Mouse (Mus musculus): ENCODE results near the gene Taf3.

Taf3 gene

DNA sequence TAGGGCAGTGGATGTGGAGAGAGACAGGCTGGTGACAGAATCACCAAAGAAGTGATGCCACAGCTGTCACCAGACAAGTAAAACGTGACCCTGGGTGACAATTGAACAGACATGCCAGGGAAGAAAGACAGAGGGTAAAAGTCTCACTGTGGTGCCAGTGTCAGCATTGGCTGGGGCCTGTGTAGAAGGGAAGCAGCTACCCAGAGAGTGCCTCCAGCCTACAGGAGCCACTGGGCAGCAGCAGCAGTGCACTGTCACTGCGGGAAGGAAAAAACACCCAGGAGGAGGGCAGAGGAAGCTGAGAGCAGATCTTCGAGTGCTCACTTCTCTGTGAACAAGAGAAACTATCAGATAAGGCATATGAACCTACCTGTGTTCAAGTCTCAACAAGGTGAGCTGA lies 86.7 kb downstream of the Taf3 start:
- DNase-seq (ENCODE audit: extremely low spot score, low read depth, low spot score): no peak

DNA sequence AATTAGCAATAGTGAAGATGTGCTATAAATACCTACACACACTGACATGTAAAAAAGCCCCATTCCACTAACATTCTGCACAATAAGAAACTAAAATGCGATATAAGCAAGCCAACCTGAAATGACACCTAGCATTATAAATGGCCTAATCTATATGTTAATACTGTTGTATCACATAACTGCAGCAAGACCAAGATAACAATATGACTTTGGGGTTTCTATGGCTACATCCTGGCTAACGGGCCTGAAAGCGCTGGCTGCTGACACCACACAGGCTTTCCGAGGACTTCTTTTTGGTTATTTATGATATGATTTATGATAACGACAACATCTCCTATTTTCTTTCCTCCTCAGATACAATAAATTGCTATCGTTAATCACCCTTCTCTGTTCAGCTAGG lies 90.4 kb downstream of the Taf3 start:
- no peak for DNase-seq (ENCODE audit: extremely low spot score, low read depth, low spot score)

DNA sequence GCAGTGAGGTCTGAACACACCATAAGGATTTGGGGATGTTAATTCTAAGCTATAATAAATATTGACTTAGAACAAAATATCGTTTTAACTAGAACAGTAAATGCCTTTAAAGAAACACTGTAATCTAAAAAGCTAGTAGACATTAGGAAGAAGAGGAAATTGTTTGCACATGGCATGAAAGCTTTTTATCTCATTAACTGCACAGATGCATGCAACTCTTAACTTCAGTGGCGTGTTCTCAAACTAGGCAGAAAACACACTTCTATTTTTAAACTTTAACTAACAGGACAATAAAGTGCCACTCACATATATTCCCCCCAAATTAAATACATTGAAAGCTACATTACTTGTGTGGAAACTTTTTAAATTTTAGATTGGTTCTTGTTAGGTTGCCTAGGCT lies 91.8 kb downstream of the Taf3 start:
- DNase-seq (ENCODE audit: extremely low spot score, low read depth, low spot score): no peak

DNA sequence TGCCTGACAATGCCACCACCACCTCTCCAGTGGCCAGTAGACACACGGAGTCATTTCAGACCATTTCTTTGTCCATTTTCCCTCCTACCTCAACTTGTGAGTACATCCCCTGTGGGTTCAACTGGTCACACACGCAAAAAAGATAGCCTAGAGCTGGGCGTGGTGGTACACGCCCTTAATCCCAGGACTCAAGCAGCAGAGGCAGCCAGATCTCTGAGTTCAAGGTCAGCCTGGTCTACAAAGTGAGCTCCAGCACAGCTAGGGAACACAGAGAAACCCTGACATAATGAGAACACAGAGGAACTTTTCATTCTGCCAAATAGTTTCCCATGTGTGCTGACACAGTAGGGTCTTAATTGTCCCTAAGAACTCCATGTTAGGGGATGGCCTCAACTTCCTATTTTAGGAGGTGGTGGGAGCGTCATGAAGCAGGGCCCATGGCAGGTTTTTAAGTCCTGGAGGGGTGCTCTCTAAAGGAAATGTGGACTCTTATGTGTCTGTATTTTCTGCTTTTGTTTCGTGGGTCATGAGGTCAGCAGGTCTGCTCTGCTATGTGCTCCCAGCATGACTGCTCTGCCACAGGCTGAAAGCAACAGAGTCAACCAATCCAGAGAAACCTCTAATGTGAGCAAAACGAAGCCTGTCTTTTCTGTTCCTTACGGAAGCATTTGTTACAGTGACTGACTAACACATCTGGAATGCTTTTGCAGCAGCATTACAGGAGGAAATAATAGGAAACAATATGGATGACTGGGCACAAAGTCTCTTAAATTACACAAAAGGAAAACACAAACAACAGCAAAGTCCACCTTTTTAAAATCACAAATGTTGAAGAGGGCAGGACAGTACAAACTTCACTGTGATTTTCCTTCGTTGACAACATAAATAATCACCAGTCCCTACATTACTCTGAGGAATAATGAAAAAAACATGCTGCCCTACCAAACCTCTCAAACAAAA lies 92.5 kb downstream of the Taf3 start:
- DNase-seq (ENCODE audit: extremely low spot score, low read depth, low spot score): peak; percentile 77

DNA sequence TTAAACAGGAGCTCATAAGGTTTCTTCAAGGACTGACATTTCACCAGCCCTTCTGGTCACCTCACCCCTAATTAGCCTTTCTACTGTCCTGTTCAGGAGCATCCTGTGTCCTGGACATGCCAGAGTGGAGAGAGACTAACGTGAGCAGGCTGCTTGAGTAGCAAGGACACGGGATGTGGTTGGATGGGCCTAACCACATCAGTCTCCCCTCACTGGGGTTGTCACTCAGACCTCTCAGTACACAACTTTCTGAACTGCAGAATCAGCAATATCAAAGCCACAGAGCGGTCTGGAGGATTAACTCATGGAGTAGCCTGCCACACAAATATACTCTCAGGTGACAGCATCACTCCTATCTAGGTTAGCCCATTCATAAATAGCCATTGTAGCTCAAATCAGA lies 101.7 kb downstream of the Taf3 start:
- DNase-seq (ENCODE audit: extremely low spot score, low read depth, low spot score): no peak

DNA sequence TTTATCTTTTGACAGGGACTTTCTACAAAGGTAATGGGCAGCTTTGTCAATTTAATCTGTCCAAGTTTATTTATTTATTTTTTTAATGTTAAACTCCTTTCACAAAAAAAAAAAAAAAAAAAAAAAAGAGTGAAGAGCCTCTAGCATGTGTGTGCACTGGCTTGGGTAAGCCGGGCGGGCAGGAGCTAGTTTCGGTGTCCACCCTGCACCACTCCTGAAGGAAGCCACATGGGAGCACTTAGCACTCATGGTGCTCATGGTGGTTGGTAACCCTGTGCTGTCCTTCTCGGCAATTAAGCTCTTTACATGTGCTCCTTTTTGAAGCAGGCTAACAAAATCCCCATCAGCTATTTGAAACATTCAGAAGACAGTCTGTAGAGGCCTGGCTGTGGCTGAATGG lies 102.8 kb downstream of the Taf3 start:
- no peak for DNase-seq (ENCODE audit: extremely low spot score, low read depth, low spot score)

DNA sequence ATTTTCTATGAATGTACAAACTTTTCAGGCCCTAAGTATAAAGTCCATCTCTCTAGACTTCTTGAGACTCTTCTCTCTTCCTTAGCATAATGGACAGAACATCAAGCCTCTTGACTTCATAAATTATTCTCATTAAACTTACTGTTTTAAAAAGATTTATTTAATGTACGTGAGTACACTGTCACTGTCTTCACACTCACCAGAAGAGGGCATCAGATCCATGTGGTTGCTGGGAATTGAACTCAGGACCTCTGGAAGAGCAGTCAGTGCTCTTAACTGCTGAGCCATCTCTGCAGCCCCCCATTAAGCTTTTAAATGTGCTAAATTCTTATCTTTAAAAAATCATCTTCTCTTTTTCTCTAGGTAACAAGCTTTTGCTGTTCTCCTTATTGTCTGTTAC lies 105.4 kb downstream of the Taf3 start:
- DNase-seq (ENCODE audit: extremely low spot score, low read depth, low spot score): no peak

DNA sequence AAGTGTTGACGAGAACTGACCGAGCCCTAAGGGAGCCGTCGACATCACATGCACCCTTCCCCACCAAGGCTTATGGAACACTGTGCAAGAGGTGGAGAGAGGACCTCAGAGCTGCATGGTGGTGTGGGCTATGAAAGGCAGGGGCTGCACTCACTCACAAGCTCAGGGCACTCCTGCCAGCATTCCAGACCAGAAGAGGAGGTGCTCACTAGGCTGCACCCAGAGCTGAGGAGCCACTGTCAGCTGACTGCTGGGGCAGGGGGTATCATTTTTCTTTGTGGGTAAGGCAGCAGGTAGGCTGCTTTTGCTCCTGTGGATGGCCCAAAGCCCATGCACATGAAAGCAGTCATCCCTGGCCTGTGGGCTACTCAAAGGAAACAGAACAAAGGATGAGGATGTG lies 109.1 kb downstream of the Taf3 start:
- DNase-seq (ENCODE audit: extremely low spot score, low read depth, low spot score): no peak

DNA sequence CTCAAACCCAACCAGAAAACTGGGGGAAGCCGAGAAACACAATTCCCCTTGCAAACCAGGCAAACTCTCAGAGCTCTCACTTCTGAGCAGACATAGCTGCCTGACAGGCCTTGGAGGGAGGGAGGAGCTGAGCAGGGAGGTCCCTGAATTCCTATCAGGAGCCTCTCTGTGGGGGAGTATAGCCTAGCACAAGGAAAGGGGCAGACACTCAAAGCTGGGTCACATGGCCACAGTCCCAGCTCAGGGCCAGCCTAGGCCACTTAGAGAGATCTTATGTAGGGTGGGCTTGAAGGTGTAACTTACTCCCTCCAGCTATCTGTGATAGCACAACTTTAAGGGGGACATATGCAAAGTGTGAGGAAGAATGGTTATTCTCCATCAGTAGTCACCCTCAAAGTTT lies 112.4 kb downstream of the Taf3 start:
- DNase-seq (ENCODE audit: extremely low spot score, low read depth, low spot score): no peak

DNA sequence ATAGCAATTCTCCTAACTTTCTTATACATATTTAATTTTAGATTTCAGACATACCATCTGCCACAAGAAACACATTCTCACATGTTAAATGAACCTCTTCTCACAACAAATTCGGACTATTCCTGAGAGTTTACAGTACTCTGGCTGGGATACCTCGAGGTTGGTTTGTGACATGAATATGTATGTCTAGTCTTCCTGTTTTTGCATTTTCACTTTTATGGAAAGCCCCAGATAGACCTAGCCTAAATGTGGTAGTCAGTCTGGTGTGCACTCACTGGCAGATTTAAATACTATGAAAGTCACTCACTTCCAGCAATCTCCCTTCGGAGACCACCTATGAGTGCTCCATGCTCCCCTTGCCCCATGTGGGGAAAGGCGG lies 121.5 kb downstream of the Taf3 start:
- no peak for DNase-seq (ENCODE audit: extremely low spot score, low read depth, low spot score)

DNA sequence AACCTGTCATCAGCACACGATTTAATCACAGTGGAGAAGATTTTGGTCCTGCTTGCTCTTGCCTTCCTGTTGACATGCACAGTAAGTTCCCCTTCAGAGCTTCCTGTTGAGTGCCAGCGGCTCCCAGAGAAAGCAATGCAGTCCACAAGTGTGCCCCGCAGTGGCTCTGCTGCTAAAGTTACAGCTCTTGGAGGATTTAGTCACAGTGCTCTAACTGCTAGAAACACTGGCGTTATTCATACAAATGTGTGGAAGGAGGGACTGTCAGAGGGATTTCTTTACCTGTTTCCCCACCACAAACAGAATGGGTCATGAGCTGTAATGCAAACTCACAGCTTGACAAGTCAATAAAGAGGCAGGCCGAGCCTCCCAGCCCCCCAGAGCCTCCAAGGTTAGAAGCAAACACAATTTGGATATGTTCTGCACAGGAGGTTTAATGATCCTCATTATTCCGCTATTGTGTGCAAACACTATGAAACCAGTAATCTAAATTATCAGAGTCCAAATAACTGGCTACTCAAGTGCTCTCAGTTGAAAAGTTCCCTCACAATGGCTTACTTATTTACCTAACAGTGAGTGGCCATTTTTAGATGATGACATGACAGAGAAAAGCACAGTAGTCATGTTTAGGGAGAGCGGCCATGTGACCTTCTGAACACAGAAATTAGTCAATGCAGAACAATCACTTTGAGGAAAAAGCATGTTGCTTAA lies 122.0 kb downstream of the Taf3 start:
- no peak for DNase-seq (ENCODE audit: extremely low spot score, low read depth, low spot score)

DNA sequence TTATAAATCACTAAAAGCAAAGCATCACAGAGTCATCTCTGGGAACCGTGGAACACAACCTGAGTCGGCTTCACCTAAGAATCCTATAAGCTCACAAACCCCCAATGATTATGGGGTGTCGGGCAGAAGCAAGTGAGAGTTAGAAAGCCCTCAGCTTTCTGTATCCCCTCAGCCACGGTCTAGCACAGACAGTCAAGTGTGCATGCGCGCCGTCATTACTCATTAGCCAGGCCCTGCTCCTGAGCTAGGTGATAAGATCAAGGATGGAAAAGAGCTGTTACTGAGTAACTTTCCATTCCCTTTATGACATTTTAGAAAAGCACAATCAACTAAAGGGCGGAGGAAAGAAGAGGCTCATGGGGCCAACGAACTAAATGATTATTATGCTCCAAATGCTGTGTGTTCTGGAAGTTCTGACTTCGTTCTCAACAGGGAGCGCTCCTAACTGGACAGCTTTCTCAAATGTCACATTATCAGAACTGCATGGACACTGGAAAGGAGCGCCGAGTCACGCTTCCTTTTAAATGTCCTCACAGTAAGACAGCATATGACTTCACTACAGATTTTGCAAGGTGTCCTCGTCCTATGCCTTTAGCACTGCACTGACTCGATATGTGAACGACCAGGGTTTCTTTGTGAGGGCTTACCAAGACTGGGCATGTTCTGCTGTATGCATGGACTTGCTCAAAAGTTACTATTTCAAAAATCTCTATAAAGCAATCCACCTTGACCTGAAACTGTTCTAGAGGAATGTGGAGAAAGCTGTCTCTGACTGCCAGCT lies 129.5 kb downstream of the Taf3 start:
- no peak for DNase-seq (ENCODE audit: extremely low spot score, low read depth, low spot score)

DNA sequence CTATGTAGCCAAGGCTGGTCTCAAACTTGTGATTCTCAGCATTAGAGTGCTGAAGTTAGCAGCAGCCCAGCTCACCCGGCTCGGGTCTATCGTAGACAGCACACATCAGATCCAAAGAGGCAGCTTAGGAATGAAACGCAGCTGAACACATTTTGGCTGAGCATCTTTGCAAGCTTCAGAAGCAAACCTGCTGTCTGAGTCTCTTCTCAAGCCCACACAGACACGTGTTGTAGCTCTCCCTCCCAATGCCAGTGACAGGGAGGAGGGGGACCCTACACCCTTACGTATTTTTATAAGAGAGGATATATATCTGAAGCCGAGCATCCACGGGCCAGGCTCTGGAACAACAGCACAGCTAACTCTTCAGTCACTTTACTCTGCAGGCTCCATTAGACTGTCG lies 130.8 kb downstream of the Taf3 start:
- no peak for DNase-seq (ENCODE audit: extremely low spot score, low read depth, low spot score)

DNA sequence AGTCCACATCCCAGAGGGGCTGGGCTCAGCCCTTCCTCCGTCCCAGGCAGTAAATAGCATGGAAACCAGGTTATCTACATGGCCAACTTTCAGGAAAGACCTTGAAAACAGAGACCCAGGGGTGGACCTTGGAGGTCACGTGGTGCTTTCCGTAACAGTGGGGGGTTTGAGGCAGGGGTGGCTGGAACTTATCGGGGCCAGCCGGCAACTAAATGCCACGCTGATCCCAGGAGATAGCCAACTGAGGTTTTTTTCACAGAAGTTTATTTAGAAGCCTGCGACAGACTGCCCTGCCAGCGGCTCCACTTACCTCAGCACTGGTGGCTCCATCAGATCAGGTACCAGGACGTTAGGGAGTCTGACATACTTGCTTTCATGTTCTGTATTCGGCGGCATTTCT lies 142.4 kb downstream of the Taf3 start:
- no peak for DNase-seq (ENCODE audit: extremely low spot score, low read depth, low spot score)

DNA sequence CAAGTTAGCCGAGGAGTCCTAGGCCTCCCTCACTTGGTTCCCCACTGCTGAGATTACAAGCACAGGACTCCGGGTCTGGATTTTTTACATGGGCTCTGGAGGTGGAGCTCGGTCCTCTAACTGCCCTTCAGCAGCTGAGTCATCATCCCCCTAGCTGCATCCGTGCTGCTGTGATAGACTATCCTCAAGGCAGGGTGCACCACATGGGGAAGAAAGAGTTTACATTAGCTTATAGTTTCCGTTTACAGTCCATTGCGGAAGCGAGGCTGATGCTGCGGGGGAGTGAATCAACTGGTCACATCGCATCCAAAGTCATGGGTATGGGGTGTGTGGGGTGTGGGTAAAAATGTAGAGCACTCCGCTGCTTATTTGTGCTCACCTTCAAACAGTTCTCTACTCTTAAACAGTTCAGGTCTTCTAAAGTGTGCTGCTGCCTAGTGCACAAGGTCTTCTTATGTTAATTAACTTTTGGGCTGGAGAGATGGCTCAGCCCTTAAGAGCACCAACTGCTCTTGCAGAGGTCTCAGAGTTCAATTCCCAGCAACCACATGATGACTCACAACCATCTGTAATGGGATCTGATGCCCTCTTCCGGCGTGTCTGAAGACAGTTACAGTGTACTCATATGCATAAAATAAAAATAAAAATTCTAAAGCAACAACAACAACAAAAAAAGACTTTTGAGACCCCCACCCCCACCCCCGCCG lies 144.4 kb downstream of the Taf3 start:
- DNase-seq (ENCODE audit: extremely low spot score, low read depth, low spot score): no peak

DNA sequence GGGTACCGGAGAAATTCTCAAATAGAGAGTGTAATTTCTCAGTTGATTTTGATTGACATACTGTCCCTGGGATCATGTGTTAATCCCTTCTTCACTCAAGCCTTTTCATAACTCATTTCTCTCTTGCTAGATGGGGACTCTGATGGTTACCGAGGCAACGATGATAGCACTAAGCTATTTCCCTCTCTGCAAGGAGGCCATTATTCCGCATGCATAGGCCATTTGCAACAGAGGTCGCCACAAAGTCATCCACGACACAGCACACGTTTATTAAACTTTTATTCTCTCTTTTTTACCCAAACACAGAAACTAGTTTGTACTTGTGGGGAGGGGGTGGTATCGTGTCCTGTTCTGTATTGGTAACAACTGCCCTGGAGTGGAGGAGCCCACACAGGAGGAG lies 150.6 kb downstream of the Taf3 start:
- DNase-seq (ENCODE audit: extremely low spot score, low read depth, low spot score): no peak

DNA sequence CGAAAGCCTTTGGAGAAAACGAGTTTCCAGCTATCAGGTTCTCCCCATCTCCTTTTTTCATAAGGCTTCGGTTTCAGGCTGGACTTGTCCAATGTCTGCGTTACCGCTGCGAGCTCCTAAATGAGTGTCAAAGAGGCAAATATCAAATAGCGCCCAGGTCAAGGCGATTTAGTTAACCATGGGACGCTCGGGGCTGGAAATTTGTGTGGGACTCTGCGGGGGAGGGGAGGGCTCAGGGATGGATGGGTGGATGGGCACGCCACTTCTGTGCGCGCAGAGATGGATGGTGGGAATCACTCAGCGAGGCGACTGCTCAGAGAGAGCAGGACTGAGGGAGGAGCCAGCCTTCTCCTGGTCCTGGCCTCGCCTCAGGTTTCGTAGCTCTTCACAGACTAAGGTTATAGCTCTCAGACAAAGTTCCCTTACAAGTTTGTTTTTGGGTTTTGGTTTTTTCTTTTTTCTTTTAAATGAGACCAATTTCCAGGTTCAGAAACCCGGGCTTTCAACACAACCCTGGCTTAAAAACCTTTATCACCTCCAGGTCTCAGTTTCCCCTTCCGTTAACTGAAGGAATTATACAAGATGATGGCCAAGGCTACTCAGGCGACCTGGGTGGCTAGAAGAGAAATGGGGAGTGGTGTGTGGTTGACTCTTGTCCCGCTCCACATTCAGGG lies 152.2 kb downstream of the Taf3 start:
- no peak for DNase-seq (ENCODE audit: extremely low spot score, low read depth, low spot score)

DNA sequence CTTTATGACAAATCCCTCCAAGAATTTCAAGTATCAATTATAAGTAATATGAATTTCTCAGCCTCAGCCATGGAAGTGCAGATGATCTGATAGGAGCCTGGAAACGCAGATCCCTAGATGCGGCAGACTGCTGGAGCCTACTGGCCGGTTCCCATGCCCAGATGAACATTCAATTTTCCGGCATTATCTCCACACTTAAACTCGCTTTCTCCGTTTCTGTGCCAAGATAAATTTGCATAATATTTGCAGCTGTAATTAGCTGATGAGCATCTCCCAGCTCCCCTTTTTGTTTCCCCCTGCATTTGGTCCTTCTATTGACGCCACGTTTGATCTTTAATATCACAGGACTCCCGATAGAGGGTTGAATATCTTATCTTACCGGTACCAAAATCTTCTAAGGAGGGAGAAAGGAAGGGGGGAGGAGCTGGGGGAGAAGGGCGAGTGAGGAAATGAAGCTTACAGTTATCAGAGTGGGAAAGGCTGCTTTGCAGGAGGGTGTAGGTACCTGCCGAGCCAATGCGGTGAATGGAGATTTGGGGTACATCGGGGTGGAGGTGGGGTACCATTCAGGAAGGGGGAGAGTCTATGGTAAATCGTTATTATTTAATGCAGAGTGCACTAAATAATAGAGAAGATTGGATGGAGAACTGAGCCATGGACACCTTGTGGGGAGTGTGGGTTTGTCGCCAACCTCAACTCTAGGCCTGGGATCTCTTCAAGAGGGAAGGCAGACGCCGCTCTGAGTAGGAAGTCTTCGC lies 153.4 kb downstream of the Taf3 start:
- no peak for DNase-seq (ENCODE audit: extremely low spot score, low read depth, low spot score)

DNA sequence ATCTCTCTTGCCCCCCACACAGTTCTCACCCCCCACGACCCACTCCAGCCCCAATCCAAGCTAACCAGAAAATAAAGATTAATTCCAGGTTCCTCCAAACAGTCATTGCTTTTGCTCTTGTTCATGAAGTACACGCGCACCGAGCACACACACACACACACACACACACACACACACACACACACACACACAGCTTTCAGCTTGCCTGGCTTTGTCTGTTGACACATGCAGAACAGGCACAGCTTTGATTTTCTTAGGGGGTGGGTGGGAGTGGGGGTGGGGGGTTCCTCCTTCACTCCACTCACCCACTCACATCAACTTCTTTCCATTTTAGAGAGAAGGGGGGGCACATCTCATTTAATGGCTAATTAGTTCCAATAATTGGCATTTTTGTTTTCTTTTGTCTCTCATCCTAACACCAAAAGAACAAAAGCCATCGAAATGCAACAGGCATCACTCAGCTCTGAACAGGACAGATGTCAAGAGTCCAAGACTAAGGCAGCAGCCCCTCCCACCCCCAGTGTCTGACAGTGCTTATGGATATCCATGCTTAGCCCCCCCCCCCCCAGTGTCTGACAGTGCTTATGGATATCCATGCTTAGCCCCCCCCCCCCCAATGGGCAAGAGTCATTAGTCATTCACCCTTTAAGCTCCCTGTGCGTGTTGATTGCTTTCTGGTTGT lies 155.0 kb downstream of the Taf3 start:
- no peak for DNase-seq (ENCODE audit: extremely low spot score, low read depth, low spot score)

Data from hindlimb bud, embryonic 11.5 days (tissue).